Mouse (Mus musculus): ENCODE measurements around the gene Vmn1r213. TPM values are rescaled to one million over a fixed set of nuclear protein-coding genes. Genes with fewer than 3 reads are reported as not detected.

The Vmn1r213 gene
- polyA plus RNA-seq, 1 experiment from 2014 or later: not detected

Other genes with a start within 250 kb of the Vmn1r213 start
- not detected in 2 replicates for gene Vmn1r208, start 230.3 kb upstream of the Vmn1r213 start, polyA plus RNA-seq (2015; fragmentation: Nextera tagmentation; extraction: Ambion mirVana)
- gene Vmn1r209, start 198.0 kb upstream of the Vmn1r213 start, polyA plus RNA-seq (2015; fragmentation: Nextera tagmentation; extraction: Ambion mirVana): not detected in 2 replicates
- gene Vmn1r210, start 176.3 kb upstream of the Vmn1r213 start, polyA plus RNA-seq (2015; fragmentation: Nextera tagmentation; extraction: Ambion mirVana): not detected in 2 replicates
- not detected in 2 replicates for gene Vmn1r211, start 150.1 kb upstream of the Vmn1r213 start, polyA plus RNA-seq (2015; fragmentation: Nextera tagmentation; extraction: Ambion mirVana)
- gene Vmn1r212, start 123.5 kb upstream of the Vmn1r213 start, polyA plus RNA-seq (2015; fragmentation: Nextera tagmentation; extraction: Ambion mirVana): not detected in 2 replicates
- gene Vmn1r214, start 22.8 kb downstream of the Vmn1r213 start, polyA plus RNA-seq (2015; fragmentation: Nextera tagmentation; extraction: Ambion mirVana): not detected in 2 replicates
- not detected in 2 replicates for gene Vmn1r215, start 60.4 kb downstream of the Vmn1r213 start, polyA plus RNA-seq (2015; fragmentation: Nextera tagmentation; extraction: Ambion mirVana)
- not detected in 2 replicates for gene Vmn1r217, start 110.6 kb downstream of the Vmn1r213 start, polyA plus RNA-seq (2015; fragmentation: Nextera tagmentation; extraction: Ambion mirVana)
- gene Vmn1r218, start 125.5 kb downstream of the Vmn1r213 start, polyA plus RNA-seq (2015; fragmentation: Nextera tagmentation; extraction: Ambion mirVana): not detected in 2 replicates
- gene Vmn1r219, start 151.7 kb downstream of the Vmn1r213 start, polyA plus RNA-seq (2015; fragmentation: Nextera tagmentation; extraction: Ambion mirVana): not detected in 2 replicates
- gene Vmn1r220, start 180.3 kb downstream of the Vmn1r213 start, polyA plus RNA-seq (2015; fragmentation: Nextera tagmentation; extraction: Ambion mirVana): not detected in 2 replicates
- not detected in 2 replicates for gene Vmn1r221, start 206.5 kb downstream of the Vmn1r213 start, polyA plus RNA-seq (2015; fragmentation: Nextera tagmentation; extraction: Ambion mirVana)
- not detected in 2 replicates for gene Vmn1r222, start 228.3 kb downstream of the Vmn1r213 start, polyA plus RNA-seq (2015; fragmentation: Nextera tagmentation; extraction: Ambion mirVana)
- not detected in 2 replicates for gene Vmn1r223, start 239.5 kb downstream of the Vmn1r213 start, polyA plus RNA-seq (2015; fragmentation: Nextera tagmentation; extraction: Ambion mirVana)